Mouse (Mus musculus) liver, postnatal 0 days (tissue): ENCODE data around the gene Slc2a3. TPM values are rescaled to one million over a fixed set of nuclear protein-coding genes. Genes with fewer than 3 reads are reported as not detected.

Source experiments
- ATAC-seq: fragments of 200-750 bp; cut with Nextera tagmentation; 2 replicates; pipeline ENCODE4 v1.8.0; 2017; ENCODE audit warnings: mild to moderate bottlenecking, moderate library complexity
- DNase-seq: peaks from one replicate; pipeline ENCODE4 v3.0.0-alpha.2; 2016
- H3K27ac ChIP-seq: fragments of 300-500 bp; sonication (generic); 2 replicates; pipeline ENCODE4 v1.5.1; 2014; ENCODE audit warnings: antibody characterized with exemption, moderate library complexity, mild to moderate bottlenecking, low read depth
- H3K27me3 ChIP-seq: fragments of 300-500 bp; sonication (generic); 2 replicates; pipeline ENCODE4 v1.6.1; 2014; ENCODE audit warnings: low read length, control low read depth, mixed read lengths; ENCODE audit not compliant: insufficient read depth
- H3K36me3 ChIP-seq: fragments of 300-500 bp; sonication (generic); replicated peaks from 2 replicates; pipeline ENCODE4 v1.6.1; 2014; ENCODE audit warnings: mild to moderate bottlenecking, control low read depth, low read length, moderate library complexity, mixed read lengths; ENCODE audit not compliant: insufficient read depth
- H3K4me1 ChIP-seq: fragments of 300-500 bp; sonication (generic); 2 replicates; pipeline ENCODE4 v1.6.1; 2014; ENCODE audit warnings: antibody characterized with exemption, mild to moderate bottlenecking, control low read depth; ENCODE audit not compliant: insufficient read depth
- H3K4me2 ChIP-seq: fragments of 300-500 bp; sonication (generic); 2 replicates; pipeline ENCODE4 v1.6.1; 2014; ENCODE audit warnings: low read depth, mild to moderate bottlenecking, low read length, moderate library complexity, mixed read lengths
- H3K4me3 ChIP-seq: fragments of 300-500 bp; sonication (generic); 2 replicates; pipeline ENCODE4 v1.5.1; 2014; ENCODE audit warnings: low read depth, low read length
- H3K9ac ChIP-seq: fragments of 300-500 bp; sonication (generic); replicated peaks from 2 replicates; pipeline ENCODE4 v1.6.1; 2014; ENCODE audit warnings: mild to moderate bottlenecking, moderate library complexity
- H3K9me3 ChIP-seq: fragments of 300-500 bp; sonication (generic); 2 replicates; pipeline ENCODE4 v1.6.1; 2016; ENCODE audit warnings: mild to moderate bottlenecking, control low read depth, low read length, mixed read lengths
- CTCF ChIP-seq: sonication (generic); IDR thresholded peaks from 2 replicates; pipeline ENCODE4 v1.5.1; 2016; ENCODE audit warnings: antibody characterized with exemption, low read depth
- EP300 ChIP-seq: IDR thresholded peaks from 2 replicates; pipeline ENCODE4 v1.6.1; 2016; ENCODE audit warnings: antibody characterized with exemption, low read depth, mild to moderate bottlenecking
- WGBS: fragments of 180-500 bp; shearing (Covaris S2); extraction: QIAGEN DNeasy Blood & Tissue Kit; methylation state at CpG from one replicate; pipeline ENCODE4 v1.1.7; 2014; ENCODE audit not compliant: insufficient replicate concordance; 5-methylcytosine and 5-hydroxymethylcytosine counted together
- polyA plus RNA-seq: library from polyadenylated mRNA; unstranded; fragments of >200 nt; fragmentation: Nextera tagmentation; extraction: Ambion mirVana; gene quantifications from 2 replicates; pipeline ENCODE4 v1.2.1, GENCODE M21; 2015

Gene Slc2a3
- polyA plus RNA-seq, 1 experiment from 2014 or later, result 8.5 TPM

DNA sequence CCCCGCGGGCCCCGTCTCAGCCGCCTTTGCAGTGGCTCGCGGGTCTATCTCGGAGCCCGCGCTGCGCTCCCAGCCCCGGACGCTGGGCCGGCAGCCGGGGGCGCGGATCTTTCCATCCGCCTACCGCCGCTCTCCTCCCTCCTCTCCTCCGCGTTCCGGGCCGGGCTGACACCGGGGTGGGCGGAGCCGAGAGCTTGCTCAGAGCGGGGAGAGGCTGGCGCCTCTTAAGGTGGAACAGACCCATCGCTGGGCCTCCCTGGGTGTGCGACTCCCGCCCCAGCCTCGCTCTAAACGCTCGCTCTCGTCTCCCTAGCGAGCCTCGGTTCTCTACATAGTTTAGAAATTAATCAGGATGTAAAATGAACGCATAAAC lies 9.8 kb upstream of the Slc2a3 start:
- Histone ChIP-seq H3K36me3 (no peaks in the 10 kb centered on the region), H3K9me3 (no peaks in the 10 kb centered on the region), H3K9ac (peak overlapping the region; percentile 77), H3K4me2 (peak overlapping the region; percentile 67), H3K4me1 (peaks cover 9% of the 10 kb centered on the region), H3K27me3 (no peaks in the 10 kb centered on the region), H3K4me3 (peak overlapping the region; percentile 59), H3K27ac (peak overlapping the region; percentile 99)
- under 1% methylated on average over 29 of the region's 38 CpGs for WGBS
- ATAC-seq (peak; percentile 87), DNase-seq (peak; percentile 94)
- no peak for TF ChIP-seq EP300
- peak; percentile 24; the same call in 1 of the 2 replicates for TF ChIP-seq CTCF

DNA sequence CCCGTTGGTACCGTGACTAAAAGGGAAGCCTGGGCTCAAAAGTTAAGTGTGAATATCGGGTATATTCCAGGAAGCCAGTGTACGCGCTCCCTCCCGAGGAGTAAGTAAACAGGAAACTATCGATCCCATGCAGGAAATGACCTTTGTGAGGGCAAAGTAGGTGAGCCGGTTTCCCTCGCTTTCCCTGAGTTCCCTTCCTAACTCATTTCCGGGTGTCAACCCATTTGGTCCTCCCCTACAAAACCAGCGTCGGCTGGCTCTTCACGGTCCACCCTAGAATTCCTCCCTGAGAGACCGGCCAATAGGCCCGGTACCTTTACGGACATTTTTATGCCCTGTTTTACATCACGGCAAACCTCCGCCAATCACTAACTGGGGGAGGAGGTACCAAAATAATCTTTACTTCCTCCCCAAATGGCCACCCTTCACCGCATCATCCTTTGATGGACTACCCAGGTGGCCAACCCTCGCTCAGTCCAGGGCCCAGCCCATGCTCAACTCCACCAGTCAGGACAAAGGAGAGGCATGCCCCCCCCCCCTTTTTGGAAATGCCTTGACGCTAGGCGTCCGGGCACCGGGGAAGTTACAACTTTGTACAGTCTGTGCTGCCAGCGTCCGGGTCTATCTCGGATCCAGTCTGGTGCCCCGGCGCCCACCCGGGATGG lies 9.3 kb upstream of the Slc2a3 start:
- peak; percentile 96 for ATAC-seq
- H3K4me2 ChIP-seq, result peak overlapping the region; percentile 67
- H3K27ac ChIP-seq, result peak overlapping the region; percentile 99
- DNase-seq, result peak; percentile 96
- under 1% methylated on average over 30 of the region's 30 CpGs for WGBS
- H3K9ac ChIP-seq, result peak overlapping the region; percentile 77
- no peaks in the 10 kb centered on the region for H3K27me3 ChIP-seq
- peak overlapping the region; percentile 59 for H3K4me3 ChIP-seq
- peaks cover 9% of the 10 kb centered on the region for H3K4me1 ChIP-seq
- H3K9me3 ChIP-seq, result no peaks in the 10 kb centered on the region
- no peaks in the 10 kb centered on the region for H3K36me3 ChIP-seq
- TF ChIP-seq EP300 (peak; percentile 74), CTCF (no peak; the same call in 1 of the 2 replicates)

DNA sequence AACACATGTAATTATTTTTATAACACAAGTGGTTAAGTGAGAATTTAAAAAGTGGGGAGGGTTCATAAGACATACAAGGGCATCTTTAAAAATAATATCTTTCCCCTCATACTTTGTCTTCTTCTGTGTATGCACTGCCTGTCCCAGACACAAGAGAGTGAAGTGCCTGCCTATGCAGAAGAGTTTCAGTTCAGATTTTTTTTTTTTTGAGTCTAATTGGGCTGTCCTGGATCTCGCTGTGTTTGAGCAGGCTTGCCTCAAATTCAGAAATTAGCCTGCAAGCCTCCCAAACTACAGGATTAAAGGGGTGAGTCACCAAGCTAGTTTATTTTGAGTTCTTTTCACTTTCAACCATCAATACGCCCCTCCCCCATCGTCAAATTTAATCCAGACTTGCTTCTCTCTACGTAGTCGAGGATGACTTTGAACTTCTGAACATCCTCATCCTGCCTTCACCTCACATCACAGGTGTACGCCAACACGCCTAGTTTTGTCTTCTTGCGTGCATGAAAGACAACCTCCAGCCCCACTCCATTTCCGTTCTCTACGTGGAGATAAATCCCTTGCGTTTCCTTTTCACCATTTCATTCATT lies 8.7 kb upstream of the Slc2a3 start:
- no peak; the same call in 1 of the 2 replicates for ATAC-seq
- Histone ChIP-seq H3K4me2 (peak overlapping the region; percentile 67), H3K9me3 (no peaks in the 10 kb centered on the region), H3K27ac (peak overlapping the region; percentile 99), H3K36me3 (no peaks in the 10 kb centered on the region), H3K4me1 (peaks cover 9% of the 10 kb centered on the region), H3K4me3 (peak overlapping the region; percentile 59), H3K27me3 (no peaks in the 10 kb centered on the region), H3K9ac (peak overlapping the region; percentile 42)
- TF ChIP-seq CTCF (no peak), EP300 (no peak)
- 1% methylated on average over 11 of the region's 11 CpGs for WGBS
- no peak for DNase-seq

DNA sequence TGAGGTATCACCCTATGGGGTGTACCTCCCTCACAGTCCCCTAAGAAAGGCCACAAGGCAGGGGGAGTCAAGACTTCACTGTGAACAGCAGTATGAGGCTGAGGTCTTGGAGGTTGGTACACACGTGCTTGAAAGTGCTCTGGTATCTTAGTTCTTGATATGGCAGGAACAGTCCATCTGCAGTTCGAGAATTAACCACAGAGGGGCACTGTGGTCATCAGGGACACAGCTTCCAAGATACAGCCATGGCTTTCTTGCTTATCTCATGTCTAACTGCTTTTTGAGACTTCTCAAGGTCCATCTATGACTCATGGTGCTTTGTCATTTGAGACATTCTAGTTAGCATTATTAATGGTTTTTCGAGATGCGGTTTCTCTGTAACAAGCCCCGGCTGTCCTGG lies 3.0 kb upstream of the Slc2a3 start:
- peaks cover 18% of the 10 kb centered on the region for H3K4me1 ChIP-seq
- H3K4me2 ChIP-seq, result no peak overlapping the region
- no peaks in the 10 kb centered on the region for H3K27me3 ChIP-seq
- H3K36me3 ChIP-seq, result no peaks in the 10 kb centered on the region
- WGBS, result 10% methylated on average over 5 of the region's 5 CpGs
- H3K27ac ChIP-seq, result no peak overlapping the region
- H3K9ac ChIP-seq, result no peak overlapping the region
- no peak overlapping the region for H3K4me3 ChIP-seq
- peak; percentile 90 for DNase-seq
- no peaks in the 10 kb centered on the region for H3K9me3 ChIP-seq
- no peak for TF ChIP-seq EP300
- peak; percentile 94 for TF ChIP-seq CTCF
- peak; percentile 59 for ATAC-seq

DNA sequence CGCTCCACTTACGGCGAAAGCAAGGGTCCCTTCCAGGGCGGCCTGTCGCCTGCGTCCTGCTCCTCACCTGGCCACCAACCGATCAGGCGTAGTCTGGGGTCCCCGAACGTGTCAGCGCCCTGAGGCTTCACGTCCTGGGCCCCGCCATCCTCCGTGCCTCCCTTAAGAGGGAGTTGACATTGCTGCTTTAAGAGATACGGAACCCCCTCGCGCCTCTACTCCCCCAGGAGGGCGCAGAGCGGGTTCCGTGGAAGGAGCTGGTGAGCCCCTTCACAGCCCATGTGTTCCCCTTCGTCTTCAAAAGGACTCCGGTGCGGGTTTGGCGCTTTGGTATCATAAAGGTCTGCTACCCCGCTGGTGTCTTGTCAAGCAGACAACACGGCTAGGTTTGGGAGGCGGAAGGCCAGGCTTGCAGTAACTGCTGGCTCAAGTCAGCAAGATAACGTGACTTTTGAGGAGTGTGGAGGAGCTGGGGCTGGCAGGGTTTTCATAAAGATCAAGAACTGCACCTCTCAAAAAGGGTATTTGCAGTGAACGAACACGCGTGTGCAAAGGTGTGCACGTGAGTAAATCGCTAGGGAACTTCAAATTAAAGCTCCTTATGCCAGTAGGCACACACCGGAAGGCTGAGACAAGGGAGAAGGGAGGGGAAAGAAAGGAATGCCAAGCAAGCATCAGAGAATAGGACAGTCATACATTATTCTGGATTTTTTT lies 518 bp upstream of the Slc2a3 start:
- DNase-seq (peak; percentile 69), ATAC-seq (peak; percentile 72)
- Histone ChIP-seq H3K4me3 (peak overlapping the region; percentile 72), H3K27ac (peak overlapping the region; percentile 64), H3K4me2 (peak overlapping the region; percentile 97), H3K9me3 (no peaks in the 10 kb centered on the region), H3K27me3 (no peaks in the 10 kb centered on the region), H3K4me1 (peaks cover 18% of the 10 kb centered on the region), H3K9ac (peak overlapping the region; percentile 79), H3K36me3 (no peaks in the 10 kb centered on the region)
- WGBS, result 4% methylated on average over 34 of the region's 34 CpGs
- TF ChIP-seq CTCF (no peak), EP300 (no peak)

DNA sequence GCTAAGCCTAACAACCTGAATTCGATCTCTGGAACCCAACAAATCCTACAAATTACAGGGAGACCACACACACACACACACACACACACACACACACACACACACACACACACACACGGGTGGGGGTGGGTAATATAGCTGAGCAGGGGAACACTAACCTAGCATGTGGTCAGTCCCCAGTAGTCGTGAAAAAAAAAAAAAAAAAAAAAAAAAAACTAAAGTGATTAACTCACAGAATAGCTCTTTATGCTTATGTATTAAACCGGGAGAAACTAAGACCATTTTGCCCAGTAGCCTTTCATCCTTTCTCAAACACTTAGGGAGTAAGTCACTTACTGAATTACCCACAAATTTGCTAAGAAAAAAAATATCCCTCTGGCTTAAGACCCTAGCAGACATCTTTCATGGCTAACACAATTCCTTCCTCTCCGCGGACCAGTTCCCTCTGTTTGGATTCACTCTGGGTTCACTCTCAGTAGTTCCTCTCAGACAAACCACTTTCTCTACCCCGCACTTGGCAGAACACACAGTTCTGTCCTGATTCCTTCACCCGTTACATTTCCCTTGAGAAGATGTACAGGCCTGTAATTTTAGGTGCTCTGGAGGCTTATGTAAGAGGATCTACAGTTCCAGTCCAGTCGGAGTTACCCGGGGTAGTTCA lies 670 bp downstream of the Slc2a3 start:
- TF ChIP-seq EP300 (no peak), CTCF (no peak)
- H3K4me3 ChIP-seq, result peak overlapping the region; percentile 72
- H3K9ac ChIP-seq, result peak overlapping the region; percentile 79
- 20% methylated on average over 10 of the region's 10 CpGs for WGBS
- H3K36me3 ChIP-seq, result no peaks in the 10 kb centered on the region
- ATAC-seq (peak; percentile 10), DNase-seq (no peak)
- no peaks in the 10 kb centered on the region for H3K9me3 ChIP-seq
- no peaks in the 10 kb centered on the region for H3K27me3 ChIP-seq
- peak overlapping the region; percentile 97 for H3K4me2 ChIP-seq
- H3K4me1 ChIP-seq, result peaks cover 18% of the 10 kb centered on the region
- H3K27ac ChIP-seq, result peak overlapping the region; percentile 64
